Mouse (Mus musculus) brain, embryonic 18.5 days (tissue): Measurements from ENCODE around the gene Itpr1.

Source experiments
- DNase-seq: peaks from one replicate; pipeline ENCODE4 v3.0.0-alpha.2; 2012; ENCODE audit warnings: low read depth, low spot score

Gene Itpr1

DNA sequence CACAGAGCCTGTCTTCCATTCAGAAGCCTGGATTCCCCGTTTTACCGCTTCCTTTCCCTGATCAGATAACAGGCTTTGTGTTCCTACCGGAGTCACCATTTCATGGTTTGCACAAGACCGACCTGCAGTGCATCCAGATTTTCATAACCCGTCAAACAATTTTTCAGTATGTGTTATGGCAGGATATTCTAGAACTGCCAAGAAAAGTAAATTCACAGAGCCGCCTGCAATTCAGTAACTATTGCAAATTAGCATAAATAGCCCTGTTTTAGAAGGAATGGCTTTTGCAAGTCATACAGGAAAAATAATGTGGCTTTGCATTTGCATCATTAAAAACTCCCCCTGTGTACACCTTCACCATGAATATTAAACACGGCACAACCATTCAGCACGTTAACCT lies 379.3 kb downstream of the Itpr1 start:
- DNase-seq: no peak

DNA sequence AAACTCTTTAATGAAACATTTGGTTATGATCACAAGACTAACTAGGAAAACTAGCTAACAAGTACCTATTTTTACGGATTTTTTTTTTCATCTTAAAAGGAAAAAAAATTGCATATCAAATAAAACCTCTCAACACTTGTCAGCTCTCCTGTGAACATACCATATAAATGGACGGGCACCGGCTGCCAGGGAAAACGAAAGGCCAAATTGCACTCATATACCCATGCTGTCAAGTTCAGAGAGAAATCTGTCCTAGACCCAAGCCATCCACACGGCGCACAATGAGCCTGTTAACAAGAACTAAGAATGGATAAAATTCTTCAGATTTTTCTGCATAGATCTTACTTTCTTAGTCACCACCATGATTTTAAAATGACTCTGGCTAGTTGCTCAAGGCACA lies 379.7 kb downstream of the Itpr1 start:
- peak; percentile 51 for DNase-seq

DNA sequence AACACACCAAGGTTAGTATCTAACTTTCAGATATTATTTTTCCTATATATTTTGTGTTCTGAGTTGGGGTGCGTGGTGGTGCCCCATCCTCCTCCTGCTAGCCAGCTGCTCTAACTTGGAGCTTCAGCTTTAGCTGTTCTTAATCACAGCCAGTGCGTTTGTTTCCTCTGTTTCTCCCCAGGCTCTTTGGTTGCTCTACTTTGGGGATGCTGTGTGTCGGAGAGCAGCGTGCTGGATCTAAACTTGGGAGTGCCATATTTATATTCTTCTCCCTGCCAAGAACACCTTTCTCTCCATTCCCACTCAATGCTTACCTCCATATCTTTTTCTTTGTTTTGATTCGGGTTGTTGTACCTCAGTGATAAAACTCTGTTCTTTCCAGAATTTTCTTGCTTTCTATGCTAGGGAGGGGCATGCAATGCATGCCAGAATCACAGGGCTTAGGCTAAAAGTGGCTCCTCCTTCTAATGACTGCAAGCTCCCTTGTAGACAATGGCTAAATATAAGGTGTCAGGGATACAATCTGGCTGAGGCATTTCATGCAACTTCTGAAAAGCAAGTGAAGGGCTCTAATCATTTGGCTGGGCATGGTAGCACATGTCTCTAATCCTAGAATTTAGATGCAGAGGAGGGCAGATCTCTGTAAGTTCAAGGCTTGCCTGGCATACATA lies 381.4 kb downstream of the Itpr1 start:
- DNase-seq: no peak

DNA sequence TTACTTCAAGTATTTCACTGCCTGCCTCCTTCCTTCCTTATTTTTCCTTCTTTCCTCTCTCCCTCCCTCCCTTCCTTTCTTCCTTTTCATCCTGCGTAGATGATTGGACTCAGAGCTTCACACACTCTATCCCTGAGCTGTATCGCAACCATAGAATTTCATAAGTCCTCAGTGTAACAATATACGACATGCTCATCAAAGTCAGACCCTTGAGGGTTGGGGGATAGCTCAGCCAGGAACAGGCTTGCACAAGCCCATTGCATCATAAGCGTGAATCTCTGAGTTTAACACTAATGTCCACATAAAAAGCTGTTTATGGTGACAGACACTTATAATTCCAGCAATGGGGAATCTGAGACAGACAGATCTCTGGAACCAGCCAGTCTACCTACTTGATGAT lies 385.8 kb downstream of the Itpr1 start:
- DNase-seq: no peak

DNA sequence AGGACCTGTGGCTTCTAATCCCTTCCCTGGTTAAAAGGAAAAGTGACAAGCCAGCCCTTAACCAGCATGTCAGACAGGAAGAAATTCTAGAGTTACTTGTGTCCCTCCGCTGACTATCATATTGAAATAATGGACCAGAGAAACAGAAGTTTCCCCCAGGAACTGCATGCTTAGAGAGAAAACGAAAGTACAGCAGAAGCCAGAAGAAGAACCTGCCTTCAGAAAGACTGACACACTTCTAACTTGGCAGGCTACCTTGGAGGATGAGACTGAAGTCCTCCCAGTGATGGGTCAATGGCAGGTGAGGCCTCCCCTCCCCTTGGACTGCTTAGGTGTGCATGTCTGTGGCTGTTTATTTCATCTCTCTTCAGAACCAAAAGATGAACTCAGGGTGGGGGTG lies 386.4 kb downstream of the Itpr1 start:
- no peak for DNase-seq
